Mouse (Mus musculus) heart, postnatal 0 days (tissue): ENCODE data around the gene Gm11985. TPM values are rescaled to one million over a fixed set of nuclear protein-coding genes. Genes with fewer than 3 reads are reported as not detected.

Experiments
- ATAC-seq: fragments of 200-750 bp; cut with Nextera tagmentation; 2 replicates; pipeline ENCODE4 v1.8.0; 2017; ENCODE audit warnings: low read depth, moderate number of reproducible peaks, moderate library complexity; ENCODE audit not compliant: insufficient read depth
- DNase-seq: peaks from one replicate; pipeline ENCODE4 v3.0.0-alpha.2; 2016; ENCODE audit warnings: low spot score
- H3K27ac ChIP-seq: fragments of 300-500 bp; sonication (generic); 2 replicates; pipeline ENCODE4 v1.5.1; 2014; ENCODE audit warnings: low read depth, mild to moderate bottlenecking
- H3K27me3 ChIP-seq: fragments of 300-500 bp; sonication (generic); 2 replicates; pipeline ENCODE4 v1.6.1; 2014; ENCODE audit warnings: low read length, mixed read lengths; ENCODE audit not compliant: control insufficient read depth, insufficient read depth
- H3K36me3 ChIP-seq: fragments of 300-500 bp; sonication (generic); replicated peaks from 2 replicates; pipeline ENCODE4 v1.6.1; 2014; ENCODE audit warnings: low read length, mixed read lengths; ENCODE audit not compliant: control insufficient read depth, insufficient read depth
- H3K4me1 ChIP-seq: fragments of 300-500 bp; sonication (generic); 2 replicates; pipeline ENCODE4 v1.6.1; 2014; ENCODE audit warnings: antibody characterized with exemption; ENCODE audit not compliant: control insufficient read depth, insufficient read depth
- H3K4me2 ChIP-seq: fragments of 300-500 bp; sonication (generic); 2 replicates; pipeline ENCODE4 v1.6.1; 2014; ENCODE audit warnings: low read depth, mild to moderate bottlenecking, low read length, moderate library complexity
- H3K4me3 ChIP-seq: fragments of 300-500 bp; sonication (generic); 2 replicates; pipeline ENCODE4 v1.5.1; 2014; ENCODE audit warnings: low read depth, low read length
- H3K9ac ChIP-seq: fragments of 300-500 bp; sonication (generic); replicated peaks from 2 replicates; pipeline ENCODE4 v1.6.1; 2014; ENCODE audit warnings: low read depth, low read length, mixed read lengths
- H3K9me3 ChIP-seq: fragments of 300-500 bp; sonication (generic); replicated peaks from 2 replicates; pipeline ENCODE4 v1.6.1; 2016; ENCODE audit warnings: low read length; ENCODE audit not compliant: control insufficient read depth
- CTCF ChIP-seq: IDR thresholded peaks from 2 replicates; pipeline ENCODE4 v1.5.1; 2016; ENCODE audit warnings: antibody characterized with exemption, control low read depth, low read depth
- EP300 ChIP-seq: IDR thresholded peaks from 2 replicates; pipeline ENCODE4 v1.6.1; 2016; ENCODE audit warnings: antibody characterized with exemption, low read depth
- WGBS: fragments of 180-500 bp; shearing (Covaris S2); extraction: QIAGEN DNeasy Blood & Tissue Kit; methylation state at CpG from one replicate; pipeline ENCODE4 v1.1.7; 2014; 5-methylcytosine and 5-hydroxymethylcytosine counted together
- polyA plus RNA-seq: library from polyadenylated mRNA; unstranded; fragments of >200 nt; fragmentation: Nextera tagmentation; extraction: Ambion mirVana; gene quantifications from 2 replicates; pipeline ENCODE4 v1.2.1, GENCODE M21; 2015
- total RNA-seq: library from RNA; depleted of rRNA; stranded (reverse); fragments of >200 nt; gene quantifications from 2 replicates; pipeline ENCODE4 v1.2.3, GENCODE M21; 2014; ENCODE audit warnings: low replicate concordance

Gm11985 gene
- total and polyA plus RNA-seq, 2 experiments from 2014 or later: not detected

DNA sequence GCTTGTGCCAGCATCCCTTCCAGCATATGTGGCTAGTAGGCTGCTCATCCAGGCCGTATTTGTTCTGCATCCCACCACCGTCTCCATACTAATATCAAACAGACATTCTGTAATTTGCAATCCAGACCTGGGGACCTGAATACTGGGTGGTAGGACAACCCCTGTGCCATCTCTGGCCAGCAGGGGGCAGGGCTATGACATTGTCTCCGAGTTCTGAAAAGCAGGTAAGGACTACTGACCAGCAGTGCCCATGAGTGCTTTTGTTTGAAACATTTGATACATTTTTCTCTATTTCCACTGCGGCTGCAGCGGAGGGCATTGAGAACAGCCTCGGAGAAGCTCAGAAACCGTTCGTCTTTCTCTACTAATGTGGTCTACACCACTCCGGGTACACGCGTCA is 44.0 kb downstream of the Gm11985 start:
- TF ChIP-seq EP300 (no peak), CTCF (peak; percentile 41)
- Histone ChIP-seq H3K27me3 (no peaks in the 10 kb centered on the region), H3K27ac (no peak overlapping the region), H3K9ac (no peak overlapping the region), H3K36me3 (no peaks in the 10 kb centered on the region), H3K9me3 (no peaks in the 10 kb centered on the region), H3K4me3 (no peak overlapping the region), H3K4me2 (no peak overlapping the region), H3K4me1 (no peaks in the 10 kb centered on the region)
- 80% methylated on average over 11 of the region's 11 CpGs for WGBS
- DNase-seq (no peak), ATAC-seq (no peak)

GRCm38 (mm10) chr11:7142725-7143124 is 45.6 kb downstream of the Gm11985 start:
- Histone ChIP-seq H3K27me3 (no peaks in the 10 kb centered on the region), H3K4me2 (no peak overlapping the region), H3K27ac (no peak overlapping the region), H3K9me3 (no peaks in the 10 kb centered on the region), H3K4me1 (no peaks in the 10 kb centered on the region), H3K36me3 (no peaks in the 10 kb centered on the region), H3K9ac (no peak overlapping the region), H3K4me3 (no peak overlapping the region)
- ATAC-seq (no peak), DNase-seq (peak; percentile 65)
- WGBS: 23% methylated on average over 3 of the region's 3 CpGs
- TF ChIP-seq CTCF (no peak), EP300 (no peak)

DNA sequence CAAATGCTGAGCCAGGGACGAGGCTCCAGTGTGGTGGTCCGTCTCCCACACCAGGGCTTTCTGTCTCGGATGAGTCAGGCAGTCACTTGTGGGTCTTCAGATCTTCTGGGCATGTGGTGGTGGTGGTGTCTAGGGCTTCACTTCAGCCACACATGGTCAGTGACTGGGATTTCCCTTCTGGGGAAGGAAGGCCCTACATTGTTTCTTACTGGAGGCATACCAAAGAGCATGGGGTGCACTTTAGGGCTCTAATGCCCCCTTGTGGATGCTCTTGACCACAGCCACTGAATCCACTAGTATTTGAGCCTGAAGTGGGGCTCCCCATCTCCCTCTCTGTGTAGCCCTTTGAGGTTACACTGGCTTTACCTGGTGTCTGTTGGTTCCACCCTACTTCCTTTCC is 47.9 kb downstream of the Gm11985 start:
- Histone ChIP-seq H3K9me3 (no peaks in the 10 kb centered on the region), H3K27ac (no peak overlapping the region), H3K36me3 (no peaks in the 10 kb centered on the region), H3K4me2 (no peak overlapping the region), H3K4me3 (no peak overlapping the region), H3K4me1 (no peaks in the 10 kb centered on the region), H3K27me3 (no peaks in the 10 kb centered on the region), H3K9ac (no peak overlapping the region)
- TF ChIP-seq EP300 (no peak), CTCF (peak; percentile 76)
- ATAC-seq: 0 out of 2 replicates have a peak, but pooled peaks have one; percentile 41
- 88% methylated on average over 3 of the region's 3 CpGs for WGBS
- DNase-seq: peak; percentile 58

GRCm38 (mm10) chr11:7138370-7138769 is 50.0 kb downstream of the Gm11985 start:
- 83% methylated on average over 8 of the region's 8 CpGs for WGBS
- Histone ChIP-seq H3K27me3 (no peaks in the 10 kb centered on the region), H3K4me2 (no peak overlapping the region), H3K36me3 (no peaks in the 10 kb centered on the region), H3K4me1 (no peaks in the 10 kb centered on the region), H3K4me3 (no peak overlapping the region), H3K9ac (no peak overlapping the region), H3K9me3 (no peaks in the 10 kb centered on the region), H3K27ac (no peak overlapping the region)
- no peak for TF ChIP-seq CTCF
- no peak for TF ChIP-seq EP300
- DNase-seq: no peak
- no peak for ATAC-seq

- Histone ChIP-seq H3K4me2 (no peak overlapping the region), H3K36me3 (no peaks in the 10 kb centered on the region)
- 93% methylated on average over 5 of the region's 5 CpGs for WGBS
Measured at GRCm38 (mm10) chr11:7136246-7136855, 52.0 kb downstream of the Gm11985 start.

GRCm38 (mm10) chr11:7135763-7136162 is 52.6 kb downstream of the Gm11985 start:
- Histone ChIP-seq H3K36me3 (no peaks in the 10 kb centered on the region), H3K27ac (no peak overlapping the region), H3K9ac (no peak overlapping the region), H3K4me1 (no peaks in the 10 kb centered on the region), H3K4me3 (no peak overlapping the region), H3K4me2 (no peak overlapping the region), H3K27me3 (no peaks in the 10 kb centered on the region), H3K9me3 (no peaks in the 10 kb centered on the region)
- DNase-seq: no peak
- TF ChIP-seq CTCF (no peak), EP300 (no peak)
- WGBS: 74% methylated on average over 9 of the region's 9 CpGs
- ATAC-seq: no peak

More at GRCm38 (mm10) chr11:7136246-7136855, 52.0 kb downstream of the Gm11985 start:
- H3K4me3 ChIP-seq: no peak overlapping the region
- no peak for DNase-seq
- no peaks in the 10 kb centered on the region for H3K4me1 ChIP-seq
- H3K9me3 ChIP-seq: no peaks in the 10 kb centered on the region
- no peak for ATAC-seq
- H3K27me3 ChIP-seq: no peaks in the 10 kb centered on the region
- no peak overlapping the region for H3K9ac ChIP-seq
- H3K27ac ChIP-seq: no peak overlapping the region
- TF ChIP-seq EP300: no peak
- no peak for TF ChIP-seq CTCF
